Mouse (Mus musculus): ENCODE measurements around the gene Rffl.

Gene Rffl

GRCm38 (mm10) chr11:82871031-82871446, at the start of gene Rffl:
Gene Rffl (minus strand): TSS chr11:82871210.
- DNase-seq (ENCODE audit: low spot score in 2 of 2), result peak; percentile 96 to 100

- no peak for DNase-seq (ENCODE audit: low spot score in 2 of 2)
Observed at GRCm38 (mm10) chr11:82920768-82921167, 49.8 kb upstream of the Rffl start.

- DNase-seq (ENCODE audit: low spot score in 2 of 2), result peak; percentile 59 to 89
Observed at GRCm38 (mm10) chr11:82914711-82915352, 43.8 kb upstream of the Rffl start.

GRCm38 (mm10) chr11:82910679-82911389, 39.8 kb upstream of the Rffl start:
- no peak for DNase-seq (ENCODE audit: low spot score in 2 of 2)

- no peak for DNase-seq (ENCODE audit: low spot score in 2 of 2)
Observed at GRCm38 (mm10) chr11:82910250-82910649, 39.2 kb upstream of the Rffl start, which contains the start of gene Unc45b. Gene Unc45b (plus strand): TSS chr11:82910550.

- DNase-seq (ENCODE audit: low spot score in 2 of 2), result no peak
Observed at GRCm38 (mm10) chr11:82908608-82908989, 37.6 kb upstream of the Rffl start.

- peak; percentile 94 to 99 for DNase-seq (ENCODE audit: low spot score in 2 of 2)
Observed at GRCm38 (mm10) chr11:82907651-82908607, 36.9 kb upstream of the Rffl start, which contains the start of gene Nle1. Gene Nle1 (minus strand): TSS chr11:82908411.

- no peak for DNase-seq (ENCODE audit: low spot score in 2 of 2)
Observed at GRCm38 (mm10) chr11:82905816-82906215, 34.8 kb upstream of the Rffl start.

- DNase-seq (ENCODE audit: low spot score in 2 of 2), result no peak
Observed at GRCm38 (mm10) chr11:82904952-82905351, 33.9 kb upstream of the Rffl start.

- no peak for DNase-seq (ENCODE audit: low spot score in 2 of 2)
Observed at GRCm38 (mm10) chr11:82901606-82902310, 30.7 kb upstream of the Rffl start.

- DNase-seq (ENCODE audit: low spot score in 2 of 2), result no peak
Observed at GRCm38 (mm10) chr11:82899720-82900119, 28.7 kb upstream of the Rffl start.

GRCm38 (mm10) chr11:82897478-82897877, 26.5 kb upstream of the Rffl start:
- DNase-seq (ENCODE audit: low spot score in 2 of 2), result no peak

GRCm38 (mm10) chr11:82891936-82892335, 20.9 kb upstream of the Rffl start, which contains the start of gene Fndc8:
Gene Fndc8 (plus strand): TSS chr11:82892124.
- DNase-seq (ENCODE audit: low spot score in 2 of 2), result no peak

GRCm38 (mm10) chr11:82890342-82890762, 19.3 kb upstream of the Rffl start, which contains the start of gene Rad51d:
Gene Rad51d (minus strand): TSS chr11:82890614.
- DNase-seq (ENCODE audit: low spot score in 2 of 2), result peak; percentile 95 to 98

GRCm38 (mm10) chr11:82889524-82890341, 18.7 kb upstream of the Rffl start:
- DNase-seq (ENCODE audit: low spot score in 2 of 2), result no peak

GRCm38 (mm10) chr11:82888491-82888946, 17.5 kb upstream of the Rffl start:
- no peak for DNase-seq (ENCODE audit: low spot score in 2 of 2)

- no peak for DNase-seq (ENCODE audit: low spot score in 2 of 2)
Observed at GRCm38 (mm10) chr11:82886559-82886958, 15.5 kb upstream of the Rffl start.

GRCm38 (mm10) chr11:82883180-82883579, 12.2 kb upstream of the Rffl start:
- DNase-seq (ENCODE audit: low spot score in 2 of 2), result no peak

GRCm38 (mm10) chr11:82877726-82878344, 6.8 kb upstream of the Rffl start:
- no peak for DNase-seq (ENCODE audit: low spot score in 2 of 2)

- DNase-seq (ENCODE audit: low spot score in 2 of 2), result no peak
Observed at GRCm38 (mm10) chr11:82875631-82876030, 4.6 kb upstream of the Rffl start.

Data from spleen, postnatal 4 days (tissue).